Mouse (Mus musculus) brain, adult 2 months (tissue): ENCODE measurements at regions not wholly inside any gene's neighbourhood (a gene's known extent, or its start where the extent isn't known, plus 50 kb on each side); places are given as distances from the start of the nearest gene placed in this dataset.

Experiments
- DNase-seq: peaks from one replicate; pipeline ENCODE4 v3.0.0; 2011; ENCODE audit warnings: low read depth, low spot score

GRCm38 (mm10) chr12:70523379-70523778, 70.5 kb downstream of the Tmx1 start:
- no peak for DNase-seq

- DNase-seq = no peak
Observed at GRCm38 (mm10) chr12:70524703-70525102, 71.8 kb downstream of the Tmx1 start.

GRCm38 (mm10) chr12:70531661-70532060, 78.8 kb downstream of the Tmx1 start:
- DNase-seq = no peak

GRCm38 (mm10) chr12:70532225-70532624, 79.3 kb downstream of the Tmx1 start:
- no peak for DNase-seq

GRCm38 (mm10) chr12:70532843-70533242, 79.9 kb downstream of the Tmx1 start:
- peak; percentile 38 for DNase-seq

- no peak for DNase-seq
Observed at GRCm38 (mm10) chr12:70533375-70533935, 80.6 kb downstream of the Tmx1 start.

GRCm38 (mm10) chr12:70539124-70539523, 86.2 kb downstream of the Tmx1 start:
- no peak for DNase-seq

- DNase-seq = no peak
Observed at GRCm38 (mm10) chr12:70539856-70540255, 87.0 kb downstream of the Tmx1 start.

- no peak for DNase-seq
Observed at GRCm38 (mm10) chr12:70541432-70541831, 88.5 kb downstream of the Tmx1 start.

- peak; percentile 45 for DNase-seq
Observed at GRCm38 (mm10) chr12:70543299-70543698, 90.4 kb downstream of the Tmx1 start.

- no peak for DNase-seq
Observed at GRCm38 (mm10) chr12:70544326-70544725, 91.4 kb downstream of the Tmx1 start.

- peak; percentile 78 for DNase-seq
Observed at GRCm38 (mm10) chr12:70544850-70545510, 92.1 kb downstream of the Tmx1 start.

GRCm38 (mm10) chr12:70547199-70547598, 94.3 kb downstream of the Tmx1 start:
- DNase-seq = no peak

GRCm38 (mm10) chr12:70549296-70549695, 96.4 kb downstream of the Tmx1 start:
- no peak for DNase-seq

GRCm38 (mm10) chr12:70553866-70554265, 101.0 kb downstream of the Tmx1 start:
- no peak for DNase-seq

- no peak for DNase-seq
Observed at GRCm38 (mm10) chr12:70554586-70554985, 101.7 kb downstream of the Tmx1 start.

GRCm38 (mm10) chr12:70555723-70556122, 102.8 kb downstream of the Tmx1 start:
- DNase-seq = peak; percentile 49

- DNase-seq = no peak
Observed at GRCm38 (mm10) chr12:70556820-70557219, 103.9 kb downstream of the Tmx1 start.

GRCm38 (mm10) chr12:70563446-70563845, 110.6 kb downstream of the Tmx1 start:
- no peak for DNase-seq

GRCm38 (mm10) chr12:70575665-70576064, 122.8 kb downstream of the Tmx1 start:
- DNase-seq = no peak

- no peak for DNase-seq
Observed at GRCm38 (mm10) chr12:70577769-70578168, 124.9 kb downstream of the Tmx1 start.

- DNase-seq = peak; percentile 88
Observed at GRCm38 (mm10) chr12:70579328-70579905, 126.5 kb downstream of the Tmx1 start.

- no peak for DNase-seq
Observed at GRCm38 (mm10) chr12:70586181-70586580, 133.3 kb downstream of the Tmx1 start.
